In genomic region chr17:47409897-47410861, GRCm38 (mm10) we compare ENCODE assay signal across 8 mouse cellular contexts. TPM values are rescaled to one million over a fixed set of nuclear protein-coding genes. Genes with fewer than 3 reads are reported as not detected.
DNase-seq lines count a peak whose midpoint lies in the region; ATAC-seq and TF ChIP-seq lines count a peak whose summit lies in the region.
"Not testable (repeated sequence)": the region's sequence is repeated elsewhere in the genome, so short reads cannot be mapped to it uniquely, and the experiment has no call there.

No protein-coding gene starts in this region.

- H3K4me1 ChIP-seq in E14TG2a.4 (replicated peaks; ENCODE audit: low read depth, low read length), result peaks cover 16% of the 10 kb centered on the region; the same call in 1 of the 2 replicates
- not testable (repeated sequence) for H3K4me1 ChIP-seq in forebrain, embryonic 13.5 days; kidney, adult 2 months (ENCODE audit: control insufficient read depth, insufficient read depth, low read length); limb, embryonic 15.5 days; midbrain, embryonic 13.5 days (replicated peaks)

- not testable (repeated sequence) for H3K9me3 ChIP-seq in E14TG2a.4 (ENCODE audit: low read length); forebrain, embryonic 13.5 days (replicated peaks); limb, embryonic 15.5 days; midbrain, embryonic 13.5 days

- WGBS in forebrain, embryonic 13.5 days, result 3% methylated on average over 74 of the region's 74 CpGs
- 5% methylated on average over 74 of the region's 74 CpGs for WGBS in kidney, adult 2 months
- 2% methylated on average over 74 of the region's 74 CpGs for WGBS in limb, embryonic 15.5 days
- 3% methylated on average over 74 of the region's 74 CpGs for WGBS in midbrain, embryonic 13.5 days

- intact Hi-C loops in heart, postnatal 10 days (cut with DNase I), result loop anchor here (2.0 to 10.0 kb wide), 3 partner anchors 19 to 265 kb away; no protein-coding TSS in a partner anchor

- not testable (repeated sequence) for H3K9ac ChIP-seq in forebrain, embryonic 13.5 days; limb, embryonic 15.5 days
- H3K9ac ChIP-seq in midbrain, embryonic 13.5 days (replicated peaks), result 0 out of 2 replicates have a peak overlapping the region, but pooled peaks have one; percentile 23

- not testable (repeated sequence) for H3K36me3 ChIP-seq in E14TG2a.4 (ENCODE audit: insufficient read depth, low read length); forebrain, embryonic 13.5 days (ENCODE audit: poor library complexity, severe bottlenecking); kidney, adult 2 months (ENCODE audit: control insufficient read depth, insufficient read depth, low read length); limb, embryonic 15.5 days; midbrain, embryonic 13.5 days

- H3K27ac ChIP-seq in forebrain, embryonic 13.5 days; kidney, adult 2 months (ENCODE audit: insufficient read depth, low read depth, low read length); limb, embryonic 15.5 days; midbrain, embryonic 13.5 days: not testable (repeated sequence)

- H3K4me2 ChIP-seq in forebrain, embryonic 13.5 days, result peak overlapping the region; percentile 60
- peak overlapping the region; percentile 65 for H3K4me2 ChIP-seq in limb, embryonic 15.5 days
- H3K4me2 ChIP-seq in midbrain, embryonic 13.5 days (replicated peaks), result peak overlapping the region; percentile 57

- TF ChIP-seq POLR2A in kidney, adult 2 months (IDR thresholded peaks at IDR 0.05; ENCODE audit: low read depth, low read length), result not testable (repeated sequence)

- peak; percentile 34 to 42 for DNase-seq in cerebellum, postnatal 14 days
- DNase-seq in heart, postnatal 10 days, result peak; percentile 27 to 44
- peak; percentile 15 for DNase-seq in kidney, adult 2 months
- DNase-seq in right cerebral cortex, postnatal 4 days, result peak; percentile 17

- peaks cover 61% of the 10 kb centered on the region for H3K27me3 ChIP-seq in E14TG2a.4 (ENCODE audit: insufficient read depth, low read length)
- peaks cover 80% of the 10 kb centered on the region for H3K27me3 ChIP-seq in forebrain, embryonic 13.5 days
- not testable (repeated sequence) for H3K27me3 ChIP-seq in kidney, adult 2 months (replicated peaks; ENCODE audit: control insufficient read depth, insufficient read depth, low read length)
- peaks cover 36% of the 10 kb centered on the region for H3K27me3 ChIP-seq in limb, embryonic 15.5 days
- H3K27me3 ChIP-seq in midbrain, embryonic 13.5 days, result peaks cover 59% of the 10 kb centered on the region

- TF ChIP-seq CTCF in E14TG2a.4 (conservative IDR thresholded peaks at IDR 0.05; ENCODE audit: low read length); kidney, adult 2 months (conservative IDR thresholded peaks at IDR 0.05; ENCODE audit: insufficient read depth, insufficient read length, low read depth, low read length): not testable (repeated sequence)

- peak overlapping the region; percentile 45 for H3K4me3 ChIP-seq in E14TG2a.4 (replicated peaks; ENCODE audit: low read length)
- H3K4me3 ChIP-seq in forebrain, embryonic 13.5 days, result peak overlapping the region; percentile 35
- not testable (repeated sequence) for H3K4me3 ChIP-seq in kidney, adult 2 months (ENCODE audit: insufficient read depth, low read depth, low read length)
- peak overlapping the region; percentile 39 for H3K4me3 ChIP-seq in limb, embryonic 15.5 days
- peak overlapping the region; percentile 37 for H3K4me3 ChIP-seq in midbrain, embryonic 13.5 days (replicated peaks)

- ATAC-seq in forebrain, embryonic 13.5 days, result peak; percentile 57
- not testable (repeated sequence) for ATAC-seq in limb, embryonic 15.5 days (ENCODE audit: insufficient number of reproducible peaks, low FRiP score, low TSS enrichment, low read depth)
- peak; percentile 71 for ATAC-seq in midbrain, embryonic 13.5 days

RNA-seq across cellular contexts. Expression of gene Guca1a, which starts 9.8 kb away (rescaled TPM):
- polyA plus RNA-seq in forebrain, embryonic 13.5 days (2015; fragmentation: Nextera tagmentation; extraction: Ambion mirVana), result 0.26 and 0.28 TPM in 2 replicates
- under 1 TPM; 0.52 to 0.81 TPM for total RNA-seq in heart, postnatal 10 days (2021)
- polyA plus RNA-seq in kidney, adult 2 months (2012; rRNA removed), result 0.91 and 1.4 TPM in 2 replicates
- polyA plus RNA-seq in limb, embryonic 15.5 days (2015; fragmentation: Nextera tagmentation; extraction: Ambion mirVana), result 5.9 and 6.2 TPM in 2 replicates
- polyA plus RNA-seq in midbrain, embryonic 13.5 days (2015; fragmentation: Nextera tagmentation; extraction: Ambion mirVana), result 0.19 and 0.31 TPM in 2 replicates

RNA-seq across cellular contexts. Expression of gene Guca1b, which starts 25.0 kb away (rescaled TPM):
- polyA plus RNA-seq in forebrain, embryonic 13.5 days (2015; fragmentation: Nextera tagmentation; extraction: Ambion mirVana), result 0.20 and 0.36 TPM in 2 replicates
- under 1 TPM in 1 of 2 experiments, not detected in 1; 0.30 TPM for total RNA-seq in heart, postnatal 10 days (2021)
- polyA plus RNA-seq in kidney, adult 2 months (2012; rRNA removed), result 0.91 and 0.95 TPM in 2 replicates
- 0.41 and 0.69 TPM in 2 replicates for polyA plus RNA-seq in limb, embryonic 15.5 days (2015; fragmentation: Nextera tagmentation; extraction: Ambion mirVana)
- 0.48 and 0.93 TPM in 2 replicates for polyA plus RNA-seq in midbrain, embryonic 13.5 days (2015; fragmentation: Nextera tagmentation; extraction: Ambion mirVana)

RNA-seq across cellular contexts. Expression of gene AI661453, which starts 26.2 kb away (rescaled TPM):
- 0.13 and 0.16 TPM in 2 replicates for polyA plus RNA-seq in forebrain, embryonic 13.5 days (2015; fragmentation: Nextera tagmentation; extraction: Ambion mirVana)
- 1 to 10 TPM; 1.5 to 2.0 TPM for total RNA-seq in heart, postnatal 10 days (2021)
- polyA plus RNA-seq in kidney, adult 2 months (2012; rRNA removed), result 7.9 and 9.7 TPM in 2 replicates
- polyA plus RNA-seq in limb, embryonic 15.5 days (2015; fragmentation: Nextera tagmentation; extraction: Ambion mirVana), result 3.9 and 5.1 TPM in 2 replicates
- 0.26 and 0.30 TPM in 2 replicates for polyA plus RNA-seq in midbrain, embryonic 13.5 days (2015; fragmentation: Nextera tagmentation; extraction: Ambion mirVana)

RNA-seq across cellular contexts. Expression of gene 1700001C19Rik, which starts 27.0 kb away (rescaled TPM):
- polyA plus RNA-seq in forebrain, embryonic 13.5 days (2015; fragmentation: Nextera tagmentation; extraction: Ambion mirVana), result 0.28 and 0.42 TPM in 2 replicates
- not detected for total RNA-seq in heart, postnatal 10 days (2021)
- polyA plus RNA-seq in kidney, adult 2 months (2012; rRNA removed), result 0.09 and 0.23 TPM in 2 replicates
- polyA plus RNA-seq in limb, embryonic 15.5 days (2015; fragmentation: Nextera tagmentation; extraction: Ambion mirVana), result 0.17 and 0.19 TPM in 2 replicates
- 0.62 and 0.70 TPM in 2 replicates for polyA plus RNA-seq in midbrain, embryonic 13.5 days (2015; fragmentation: Nextera tagmentation; extraction: Ambion mirVana)

RNA-seq across cellular contexts. Expression of gene Mrps10, which starts 41.5 kb away (rescaled TPM):
- polyA plus RNA-seq in forebrain, embryonic 13.5 days (2015; fragmentation: Nextera tagmentation; extraction: Ambion mirVana), result 74.0 and 78.7 TPM in 2 replicates
- total RNA-seq in heart, postnatal 10 days (2021), result 10 to 100 TPM; 26.8 to 28.3 TPM
- 28.5 and 30.8 TPM in 2 replicates for polyA plus RNA-seq in kidney, adult 2 months (2012; rRNA removed)
- polyA plus RNA-seq in limb, embryonic 15.5 days (2015; fragmentation: Nextera tagmentation; extraction: Ambion mirVana), result 67.3 and 76.2 TPM in 2 replicates
- polyA plus RNA-seq in midbrain, embryonic 13.5 days (2015; fragmentation: Nextera tagmentation; extraction: Ambion mirVana), result 76.8 and 81.0 TPM in 2 replicates
